Mouse (Mus musculus) bone marrow, adult 2 months (tissue): ENCODE data around the gene Pde6c.

Experiments used
- CTCF ChIP-seq: fragments of 200-500 bp; IDR thresholded peaks from 2 replicates; pipeline ENCODE4 v1.5.1; 2011; ENCODE audit warnings: low read length, control low read depth; ENCODE audit not compliant: control insufficient read depth, insufficient read depth
- POLR2A ChIP-seq: fragments of 200-500 bp; IDR thresholded peaks from 2 replicates; pipeline ENCODE4 v1.6.1; 2011; ENCODE audit warnings: low read depth, mild to moderate bottlenecking, control low read depth, low read length, borderline replicate concordance; ENCODE audit not compliant: control insufficient read depth

DNA sequence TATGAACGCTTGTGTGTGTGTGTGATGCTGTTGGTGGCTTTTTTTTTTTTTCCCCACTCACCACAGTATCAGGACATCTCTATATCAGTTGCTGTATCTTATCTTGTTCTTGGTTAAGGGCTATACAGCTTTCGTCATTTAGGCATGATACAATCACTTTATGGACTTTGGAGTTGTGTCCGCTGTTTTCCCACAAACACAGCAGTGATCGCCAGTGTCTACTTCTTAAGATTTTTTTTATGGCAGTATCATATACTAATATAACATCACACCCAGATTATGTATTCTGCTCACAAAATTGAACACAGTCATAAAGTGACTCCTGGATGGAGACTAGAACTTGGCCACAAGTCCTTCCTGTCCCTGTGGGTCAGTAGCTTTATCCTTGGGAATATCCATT is 24.7 kb upstream of the Pde6c start:
- TF ChIP-seq POLR2A (no peak), CTCF (no peak)
